Mouse (Mus musculus) cerebellum, adult 9-10 months (tissue): ENCODE data around the gene Cdkn2d.
"Not testable (repeated sequence)": the region's sequence is repeated elsewhere in the genome, so short reads cannot be mapped to it uniquely, and the experiment has no call there.

Source experiments
- DNase-seq: peaks from one replicate; pipeline ENCODE4 v3.0.0; 2022

Gene Cdkn2d

GRCm38 (mm10) chr9:21316696-21317095 lies 25.5 kb upstream of the Cdkn2d start:
- no peak for DNase-seq

- DNase-seq: no peak
Measured at GRCm38 (mm10) chr9:21315421-21315820, 24.2 kb upstream of the Cdkn2d start.

- DNase-seq: no peak
Measured at GRCm38 (mm10) chr9:21314367-21315140, 23.3 kb upstream of the Cdkn2d start.

GRCm38 (mm10) chr9:21313394-21313793 lies 22.2 kb upstream of the Cdkn2d start:
- peak; percentile 89 for DNase-seq

GRCm38 (mm10) chr9:21312134-21312533 lies 20.9 kb upstream of the Cdkn2d start, which contains the start of gene Ap1m2:
Ap1m2 (minus strand) TSS chr9:21312337.
- DNase-seq: no peak

GRCm38 (mm10) chr9:21311695-21312094 lies 20.5 kb upstream of the Cdkn2d start:
- DNase-seq: no peak

GRCm38 (mm10) chr9:21309150-21309741 lies 18.0 kb upstream of the Cdkn2d start:
- DNase-seq: no peak

GRCm38 (mm10) chr9:21305065-21305464 lies 13.9 kb upstream of the Cdkn2d start:
- no peak for DNase-seq

- DNase-seq: no peak
Measured at GRCm38 (mm10) chr9:21299014-21299413, 7.8 kb upstream of the Cdkn2d start.

GRCm38 (mm10) chr9:21292271-21292670 lies 1.1 kb upstream of the Cdkn2d start:
- DNase-seq: peak; percentile 58

- DNase-seq: not testable (repeated sequence)
Measured at GRCm38 (mm10) chr9:21291868-21292267, 661 bp upstream of the Cdkn2d start.

GRCm38 (mm10) chr9:21290589-21290988 lies 618 bp downstream of the Cdkn2d start:
- peak; percentile 77 for DNase-seq

GRCm38 (mm10) chr9:21289337-21289671 lies 1.9 kb downstream of the Cdkn2d start:
- DNase-seq: peak; percentile 58

- DNase-seq: peak; percentile 62
Measured at GRCm38 (mm10) chr9:21288404-21289336, 2.5 kb downstream of the Cdkn2d start.

GRCm38 (mm10) chr9:21287571-21288402 lies 3.4 kb downstream of the Cdkn2d start, which contains the start of gene Kri1:
Kri1 (minus strand) TSS chr9:21287969.
- peak; percentile 98 for DNase-seq

GRCm38 (mm10) chr9:21286753-21287152 lies 4.5 kb downstream of the Cdkn2d start:
- no peak for DNase-seq

GRCm38 (mm10) chr9:21283994-21284393 lies 7.2 kb downstream of the Cdkn2d start:
- DNase-seq: no peak

- no peak for DNase-seq
Measured at GRCm38 (mm10) chr9:21283591-21283990, 7.6 kb downstream of the Cdkn2d start.

GRCm38 (mm10) chr9:21277776-21278175 lies 13.4 kb downstream of the Cdkn2d start:
- DNase-seq: no peak

- no peak for DNase-seq
Measured at GRCm38 (mm10) chr9:21276307-21276706, 14.9 kb downstream of the Cdkn2d start.

- no peak for DNase-seq
Measured at GRCm38 (mm10) chr9:21275727-21276126, 15.5 kb downstream of the Cdkn2d start.

- no peak for DNase-seq
Measured at GRCm38 (mm10) chr9:21275013-21275710, 16.0 kb downstream of the Cdkn2d start.
